In genomic region chr6:146665408-146665807, GRCm38 (mm10) we compare ENCODE assay signal across 28 mouse cellular contexts. TPM values are rescaled to one million over a fixed set of nuclear protein-coding genes. Genes with fewer than 3 reads are reported as not detected.
A peak's percentile ranks its signal among the peaks of the same experiment; 100 is the strongest.
DNase-seq lines count a peak whose midpoint lies in the region; ATAC-seq lines count a peak whose summit lies in the region.
"Had no signal": no experiment of that assay in that cellular context is flagged by ENCODE, and none has a peak within 500 bp of the region (broad histone marks: within the 10 kb centered on the region; RNA-seq: fewer than 3 reads in every experiment).

No protein-coding gene starts in this region.

- peak; percentile 59; the same call in 1 of the 2 replicates for ATAC-seq in liver, embryonic 13.5 days (ENCODE audit: low read depth)
- ATAC-seq in liver, embryonic 12.5 days: no peak
- ATAC-seq in liver, embryonic 16.5 days (ENCODE audit: low read depth): 0 out of 2 replicates have a peak, but pooled peaks have one; percentile 37
- ATAC-seq: forebrain, embryonic 14.5 days; midbrain, embryonic 15.5 days had no signal

- H3K4me1 ChIP-seq in liver, embryonic 13.5 days (replicated peaks): no peaks in the 10 kb centered on the region
- H3K4me1 ChIP-seq in liver, embryonic 12.5 days: no peaks in the 10 kb centered on the region
- H3K4me1 ChIP-seq in liver, embryonic 16.5 days (ENCODE audit: control insufficient read depth, low read depth, low read length): no peaks in the 10 kb centered on the region
- no peaks in the 10 kb centered on the region for H3K4me1 ChIP-seq in embryonic facial prominence, embryonic 10.5 days
- H3K4me1 ChIP-seq: embryonic facial prominence, embryonic 15.5 days; limb, embryonic 13.5 days; midbrain, embryonic 10.5 days; midbrain, embryonic 15.5 days had no signal

- peaks cover 4% of the 10 kb centered on the region; the same call in 1 of the 2 replicates for H3K9me3 ChIP-seq in liver, embryonic 13.5 days (replicated peaks)
- H3K9me3 ChIP-seq in liver, embryonic 12.5 days (replicated peaks): peaks cover 4% of the 10 kb centered on the region; the same call in 1 of the 2 replicates
- peaks cover under 1% of the 10 kb centered on the region for H3K9me3 ChIP-seq in liver, embryonic 16.5 days (replicated peaks; ENCODE audit: control insufficient read depth, low read length)
- peaks cover 3% of the 10 kb centered on the region; the same call in 1 of the 2 replicates for H3K9me3 ChIP-seq in embryonic facial prominence, embryonic 10.5 days
- H3K9me3 ChIP-seq: embryonic facial prominence, embryonic 15.5 days; heart, embryonic 13.5 days; midbrain, embryonic 15.5 days had no signal

- no peaks in the 10 kb centered on the region for H3K27me3 ChIP-seq in liver, embryonic 13.5 days
- no peaks in the 10 kb centered on the region for H3K27me3 ChIP-seq in liver, embryonic 12.5 days (replicated peaks)
- no peaks in the 10 kb centered on the region for H3K27me3 ChIP-seq in liver, embryonic 16.5 days (ENCODE audit: control insufficient read depth, insufficient read depth, low read depth, low read length)
- no peaks in the 10 kb centered on the region for H3K27me3 ChIP-seq in embryonic facial prominence, embryonic 10.5 days (replicated peaks; ENCODE audit: low read depth, poor library complexity, severe bottlenecking)
- H3K27me3 ChIP-seq: embryonic facial prominence, embryonic 15.5 days; heart, embryonic 13.5 days; limb, embryonic 13.5 days; midbrain, embryonic 15.5 days had no signal

- no peak overlapping the region for H3K4me2 ChIP-seq in liver, embryonic 13.5 days
- H3K4me2 ChIP-seq in liver, embryonic 12.5 days: no peak overlapping the region
- no peak overlapping the region for H3K4me2 ChIP-seq in liver, embryonic 16.5 days (ENCODE audit: low read depth, low read length)
- H3K4me2 ChIP-seq: embryonic facial prominence, embryonic 15.5 days; heart, embryonic 13.5 days; hindbrain, embryonic 14.5 days; limb, embryonic 13.5 days; midbrain, embryonic 15.5 days had no signal

- no peak overlapping the region for H3K9ac ChIP-seq in liver, embryonic 13.5 days
- no peak overlapping the region for H3K9ac ChIP-seq in liver, embryonic 12.5 days
- no peak overlapping the region for H3K9ac ChIP-seq in liver, embryonic 16.5 days (ENCODE audit: low read depth, low read length)
- H3K9ac ChIP-seq: embryonic facial prominence, embryonic 15.5 days; hindbrain, embryonic 14.5 days; limb, embryonic 13.5 days; midbrain, embryonic 15.5 days had no signal

- H3K27ac ChIP-seq in liver, embryonic 13.5 days: no peak overlapping the region
- no peak overlapping the region for H3K27ac ChIP-seq in liver, embryonic 12.5 days
- no peak overlapping the region for H3K27ac ChIP-seq in liver, embryonic 16.5 days (ENCODE audit: low read length)
- H3K27ac ChIP-seq in embryonic facial prominence, embryonic 10.5 days (replicated peaks): no peak overlapping the region
- H3K27ac ChIP-seq: embryonic facial prominence, embryonic 15.5 days; gastrocnemius, adult 2 months; heart, adult 2 months; hindbrain, embryonic 14.5 days; layer of hippocampus, adult 2 months; limb, embryonic 13.5 days; midbrain, embryonic 10.5 days; midbrain, embryonic 15.5 days had no signal

- H3K4me3 ChIP-seq in liver, embryonic 13.5 days (replicated peaks): no peak overlapping the region
- no peak overlapping the region for H3K4me3 ChIP-seq in liver, embryonic 12.5 days
- H3K4me3 ChIP-seq in liver, embryonic 16.5 days (ENCODE audit: low read depth, low read length): no peak overlapping the region
- no peak overlapping the region for H3K4me3 ChIP-seq in embryonic facial prominence, embryonic 10.5 days
- H3K4me3 ChIP-seq: embryonic facial prominence, embryonic 15.5 days; gastrocnemius, adult 2 months; heart, adult 2 months; heart, embryonic 13.5 days; layer of hippocampus, adult 2 months; limb, embryonic 13.5 days; midbrain, embryonic 10.5 days; midbrain, embryonic 15.5 days had no signal

- WGBS in liver, embryonic 13.5 days (ENCODE audit: insufficient replicate concordance): 49% methylated on average over 2 of the region's 2 CpGs
- 51% methylated on average over 2 of the region's 2 CpGs for WGBS in liver, embryonic 12.5 days (ENCODE audit: insufficient replicate concordance)
- WGBS in liver, embryonic 16.5 days (ENCODE audit: insufficient replicate concordance): 35% methylated on average over 2 of the region's 2 CpGs
- WGBS in embryonic facial prominence, embryonic 10.5 days: 88% methylated on average over 2 of the region's 2 CpGs

- H3K36me3 ChIP-seq in liver, embryonic 13.5 days: no peaks in the 10 kb centered on the region
- no peaks in the 10 kb centered on the region for H3K36me3 ChIP-seq in liver, embryonic 12.5 days
- H3K36me3 ChIP-seq in liver, embryonic 16.5 days (ENCODE audit: control insufficient read depth, insufficient read depth): no peaks in the 10 kb centered on the region
- H3K36me3 ChIP-seq in embryonic facial prominence, embryonic 10.5 days (replicated peaks): no peaks in the 10 kb centered on the region
- H3K36me3 ChIP-seq: embryonic facial prominence, embryonic 15.5 days; limb, embryonic 13.5 days; midbrain, embryonic 10.5 days; midbrain, embryonic 15.5 days had no signal

- no peak for DNase-seq in liver, embryonic 13.5 days
- peak; percentile 37 for DNase-seq in 3134 (ENCODE audit: extremely low read depth, insufficient read length, low spot score)
- peak; percentile 59 for DNase-seq in 3T3-L1 (ENCODE audit: low read depth, low spot score)
- no peak for DNase-seq in embryonic facial prominence, embryonic 10.5 days (ENCODE audit: low spot score)
- DNase-seq in spleen, postnatal 36 days (ENCODE audit: low spot score in 2 of 2): no peak
- DNase-seq: cerebellum, adult 2 months; cerebellum, postnatal 14 days; gastrocnemius, adult 2 months; gastrocnemius, postnatal 36 days; heart, adult 2 months; heart, postnatal 10 days; kidney, adult 2 months; kidney, postnatal 36 days; lung, adult 2 months; lung, postnatal 14 days; right cerebral cortex, adult 18-20 months; spleen, adult 18-20 months; thymus, postnatal 36 days had no signal

RNA-seq across cellular contexts. Expression of gene Tm7sf3, which starts 22.8 kb away (rescaled TPM):
- 32.7 and 36.3 TPM in 2 replicates for polyA plus RNA-seq in liver, embryonic 13.5 days (2015; fragmentation: Nextera tagmentation; extraction: Ambion mirVana)
- polyA plus RNA-seq in liver, embryonic 12.5 days (2016; fragmentation: Nextera tagmentation; extraction: Ambion mirVana): 40.5 TPM in 2 replicates
- 21.9 and 22.8 TPM in 2 replicates for polyA plus RNA-seq in liver, embryonic 16.5 days (2015; fragmentation: Nextera tagmentation; extraction: Ambion mirVana)
- polyA plus RNA-seq in embryonic facial prominence, embryonic 10.5 days (2016; fragmentation: Nextera tagmentation; extraction: Ambion mirVana): 26.7 and 27.5 TPM in 2 replicates

RNA-seq across cellular contexts. Expression of gene Med21, which starts 23.1 kb away (rescaled TPM):
- 68.3 and 74.2 TPM in 2 replicates for polyA plus RNA-seq in liver, embryonic 13.5 days (2015; fragmentation: Nextera tagmentation; extraction: Ambion mirVana)
- polyA plus RNA-seq in liver, embryonic 12.5 days (2016; fragmentation: Nextera tagmentation; extraction: Ambion mirVana): 72.8 and 77.8 TPM in 2 replicates
- 51.9 and 61.2 TPM in 2 replicates for polyA plus RNA-seq in liver, embryonic 16.5 days (2015; fragmentation: Nextera tagmentation; extraction: Ambion mirVana)
- 122 and 127 TPM in 2 replicates for polyA plus RNA-seq in embryonic facial prominence, embryonic 10.5 days (2016; fragmentation: Nextera tagmentation; extraction: Ambion mirVana)

RNA-seq across cellular contexts. Expression of gene Stk38l, which starts 59.4 kb away (rescaled TPM):
- 5.1 and 5.7 TPM in 2 replicates for polyA plus RNA-seq in liver, embryonic 13.5 days (2015; fragmentation: Nextera tagmentation; extraction: Ambion mirVana)
- 6.7 and 6.8 TPM in 2 replicates for polyA plus RNA-seq in liver, embryonic 12.5 days (2016; fragmentation: Nextera tagmentation; extraction: Ambion mirVana)
- polyA plus RNA-seq in liver, embryonic 16.5 days (2015; fragmentation: Nextera tagmentation; extraction: Ambion mirVana): 3.9 and 4.3 TPM in 2 replicates
- polyA plus RNA-seq in embryonic facial prominence, embryonic 10.5 days (2016; fragmentation: Nextera tagmentation; extraction: Ambion mirVana): 21.1 and 22.2 TPM in 2 replicates

Comparison
In these comparisons a context has a peak if more than half of its experiments do, and no peak if none do; other contexts are left out.
1. DNase-seq: peak in 3134 (single experiment) and 3T3-L1 (single experiment); none in liver, embryonic 13.5 days (single experiment), embryonic facial prominence, embryonic 10.5 days (single experiment) and spleen, postnatal 36 days (0 of 2).